Mouse (Mus musculus) hindbrain, embryonic 11.5 days (tissue): ENCODE results near the gene Fam171a2. TPM values are rescaled to one million over a fixed set of nuclear protein-coding genes. Genes with fewer than 3 reads are reported as not detected.

Experiments
- ATAC-seq: fragments of 200-750 bp; cut with Nextera tagmentation; 2 replicates; pipeline ENCODE4 v1.8.0; 2017; ENCODE audit warnings: mild to moderate bottlenecking, moderate TSS enrichment, moderate library complexity; ENCODE audit not compliant: low FRiP score
- DNase-seq: peaks from one replicate; pipeline ENCODE4 v3.0.0-alpha.2; 2015; ENCODE audit warnings: low spot score
- H3K27ac ChIP-seq: fragments of 300-500 bp; sonication (generic); 2 replicates; pipeline ENCODE4 v1.5.1; 2014; ENCODE audit warnings: mild to moderate bottlenecking, low read depth, low read length
- H3K27me3 ChIP-seq: fragments of 300-500 bp; sonication (generic); 2 replicates; pipeline ENCODE4 v1.6.1; 2014; ENCODE audit warnings: mild to moderate bottlenecking, low read length, moderate library complexity, mixed read lengths; ENCODE audit not compliant: control insufficient read depth, insufficient read depth
- H3K36me3 ChIP-seq: fragments of 300-500 bp; sonication (generic); 2 replicates; pipeline ENCODE4 v1.6.1; 2014; ENCODE audit warnings: mild to moderate bottlenecking, low read length, moderate library complexity, mixed read lengths; ENCODE audit not compliant: control insufficient read depth, insufficient read depth
- H3K4me1 ChIP-seq: fragments of 300-500 bp; sonication (generic); replicated peaks from 2 replicates; pipeline ENCODE4 v1.6.1; 2014; ENCODE audit warnings: low read length, mixed read lengths; ENCODE audit not compliant: control insufficient read depth, insufficient read depth
- H3K4me2 ChIP-seq: fragments of 300-500 bp; sonication (generic); replicated peaks from 2 replicates; pipeline ENCODE4 v1.6.1; 2014; ENCODE audit warnings: mild to moderate bottlenecking, low read depth, low read length
- H3K4me3 ChIP-seq: fragments of 300-500 bp; sonication (generic); 2 replicates; pipeline ENCODE4 v1.5.1; 2014; ENCODE audit warnings: low read depth, low read length
- H3K9ac ChIP-seq: fragments of 300-500 bp; sonication (generic); 2 replicates; pipeline ENCODE4 v1.6.1; 2014; ENCODE audit warnings: low read depth, low read length
- H3K9me3 ChIP-seq: fragments of 300-500 bp; sonication (generic); 2 replicates; pipeline ENCODE4 v1.6.1; 2016; ENCODE audit warnings: low read length; ENCODE audit not compliant: control insufficient read depth
- WGBS: fragments of 180-500 bp; shearing (Covaris S2); extraction: QIAGEN DNeasy Blood & Tissue Kit; methylation state at CpG from one replicate; pipeline ENCODE4 v1.1.7; 2014; 5-methylcytosine and 5-hydroxymethylcytosine counted together
- polyA plus RNA-seq: library from polyadenylated mRNA; unstranded; fragments of >200 nt; fragmentation: Nextera tagmentation; extraction: Ambion mirVana; gene quantifications from 2 replicates; pipeline ENCODE4 v1.2.1, GENCODE M21; 2014

Gene Fam171a2
- polyA plus RNA-seq: 10.7 and 11.7 TPM in 2 replicates

GRCm38 (mm10) chr11:102447497-102447896 lies at the start of gene Fam171a2:
Gene Fam171a2 (minus strand): TSS chr11:102447682.
- WGBS: under 1% methylated on average over 40 of the region's 40 CpGs
- Histone ChIP-seq H3K4me1 (peaks cover 15% of the 10 kb centered on the region), H3K9ac (peak within 1 kb of the TSS; percentile 99), H3K9me3 (no peaks in the 10 kb centered on the region), H3K27me3 (peaks cover 5% of the 10 kb centered on the region; the same call in 1 of the 2 replicates), H3K4me2 (peak within 1 kb of the TSS; percentile 89), H3K27ac (peak within 1 kb of the TSS; percentile 92), H3K36me3 (no peaks in the 10 kb centered on the region), H3K4me3 (peak within 1 kb of the TSS; percentile 94)
- peak; percentile 89 for ATAC-seq
- peak; percentile 95 for DNase-seq

- 89% methylated on average over 2 of the region's 2 CpGs for WGBS
- Histone ChIP-seq H3K36me3 (peaks cover 7% of the 10 kb centered on the region; the same call in 1 of the 2 replicates), H3K27ac (no peak overlapping the region), H3K4me3 (no peak overlapping the region), H3K4me1 (no peaks in the 10 kb centered on the region), H3K27me3 (no peaks in the 10 kb centered on the region), H3K9ac (no peak overlapping the region), H3K9me3 (no peaks in the 10 kb centered on the region), H3K4me2 (no peak overlapping the region)
- ATAC-seq: no peak
- DNase-seq: no peak
These were observed 49.2 kb upstream of the Fam171a2 start for GRCm38 (mm10) chr11:102496732-102497131.

- WGBS: 98% methylated on average over 2 of the region's 2 CpGs
These were observed 48.7 kb upstream of the Fam171a2 start for GRCm38 (mm10) chr11:102496206-102496605.

GRCm38 (mm10) chr11:102495742-102496141 lies 48.3 kb upstream of the Fam171a2 start:
- DNase-seq (no peak), ATAC-seq (no peak)
- no peaks in the 10 kb centered on the region for H3K4me1 ChIP-seq
- no peak overlapping the region for H3K4me3 ChIP-seq
- no peak overlapping the region for H3K4me2 ChIP-seq
- no peaks in the 10 kb centered on the region for H3K27me3 ChIP-seq
- no peaks in the 10 kb centered on the region for H3K9me3 ChIP-seq
- 98% methylated on average over 5 of the region's 5 CpGs for WGBS
- no peak overlapping the region for H3K9ac ChIP-seq
- H3K27ac ChIP-seq: no peak overlapping the region
- peaks cover 7% of the 10 kb centered on the region; the same call in 1 of the 2 replicates for H3K36me3 ChIP-seq

More at GRCm38 (mm10) chr11:102496206-102496605, 48.7 kb upstream of the Fam171a2 start:
- ATAC-seq (no peak), DNase-seq (no peak)
- Histone ChIP-seq H3K4me3 (no peak overlapping the region), H3K27me3 (no peaks in the 10 kb centered on the region), H3K9ac (no peak overlapping the region), H3K4me2 (no peak overlapping the region), H3K36me3 (peaks cover 7% of the 10 kb centered on the region; the same call in 1 of the 2 replicates), H3K27ac (no peak overlapping the region), H3K9me3 (no peaks in the 10 kb centered on the region), H3K4me1 (no peaks in the 10 kb centered on the region)

- Histone ChIP-seq H3K36me3 (peaks cover 7% of the 10 kb centered on the region; the same call in 1 of the 2 replicates), H3K9me3 (no peaks in the 10 kb centered on the region), H3K4me1 (no peaks in the 10 kb centered on the region), H3K27me3 (no peaks in the 10 kb centered on the region), H3K27ac (no peak overlapping the region), H3K4me2 (no peak overlapping the region), H3K9ac (no peak overlapping the region), H3K4me3 (no peak overlapping the region)
- ATAC-seq (no peak), DNase-seq (no peak)
- 94% methylated on average over 6 of the region's 6 CpGs for WGBS
These were observed 47.6 kb upstream of the Fam171a2 start for GRCm38 (mm10) chr11:102495114-102495513.

GRCm38 (mm10) chr11:102494063-102494650 lies 46.7 kb upstream of the Fam171a2 start:
- no peak for ATAC-seq
- Histone ChIP-seq H3K4me3 (no peak overlapping the region), H3K4me2 (no peak overlapping the region), H3K36me3 (peaks cover 7% of the 10 kb centered on the region; the same call in 1 of the 2 replicates), H3K9me3 (no peaks in the 10 kb centered on the region), H3K27ac (no peak overlapping the region), H3K9ac (no peak overlapping the region), H3K4me1 (no peaks in the 10 kb centered on the region), H3K27me3 (no peaks in the 10 kb centered on the region)
- 87% methylated on average over 7 of the region's 7 CpGs for WGBS
- no peak for DNase-seq

GRCm38 (mm10) chr11:102493241-102493640 lies 45.8 kb upstream of the Fam171a2 start:
- H3K4me1 ChIP-seq: no peaks in the 10 kb centered on the region
- H3K9me3 ChIP-seq: no peaks in the 10 kb centered on the region
- H3K4me2 ChIP-seq: no peak overlapping the region
- H3K9ac ChIP-seq: no peak overlapping the region
- ATAC-seq (no peak), DNase-seq (no peak)
- H3K36me3 ChIP-seq: 0 out of 2 replicates have a peak, but pooled peaks cover 3% of the 10 kb centered on the region
- 83% methylated on average over 2 of the region's 2 CpGs for WGBS
- H3K4me3 ChIP-seq: no peak overlapping the region
- no peak overlapping the region for H3K27ac ChIP-seq
- no peaks in the 10 kb centered on the region for H3K27me3 ChIP-seq

- Histone ChIP-seq H3K9ac (no peak overlapping the region), H3K27ac (no peak overlapping the region), H3K4me1 (no peaks in the 10 kb centered on the region), H3K4me2 (no peak overlapping the region), H3K9me3 (no peaks in the 10 kb centered on the region), H3K4me3 (no peak overlapping the region), H3K27me3 (no peaks in the 10 kb centered on the region), H3K36me3 (no peaks in the 10 kb centered on the region; the same call in 1 of the 2 replicates)
- DNase-seq (no peak), ATAC-seq (no peak)
- 95% methylated on average over 2 of the region's 2 CpGs for WGBS
These were observed 40.4 kb upstream of the Fam171a2 start for GRCm38 (mm10) chr11:102487901-102488300.
